Mouse (Mus musculus) midbrain, embryonic 10.5 days (tissue): ENCODE measurements around the gene Gsx1. TPM values are rescaled to one million over a fixed set of nuclear protein-coding genes. Genes with fewer than 3 reads are reported as not detected.
A peak's percentile ranks its signal among the peaks of the same experiment; 100 is the strongest.

ENCODE experiments used
- DNase-seq: peaks from one replicate; pipeline ENCODE4 v3.0.0-alpha.2; 2017; ENCODE audit warnings: low spot score
- H3K27ac ChIP-seq: fragments of 300-500 bp; sonication (generic); replicated peaks from 2 replicates; pipeline ENCODE4 v1.5.1; 2016; ENCODE audit warnings: mild to moderate bottlenecking
- H3K27me3 ChIP-seq: fragments of 300-500 bp; sonication (generic); 2 replicates; pipeline ENCODE4 v1.6.1; 2016; ENCODE audit warnings: low read depth, mild to moderate bottlenecking; ENCODE audit not compliant: poor library complexity, severe bottlenecking
- H3K36me3 ChIP-seq: fragments of 300-500 bp; sonication (generic); 2 replicates; pipeline ENCODE4 v1.6.1; 2016; ENCODE audit warnings: mild to moderate bottlenecking, moderate library complexity
- H3K4me1 ChIP-seq: fragments of 300-500 bp; sonication (generic); 2 replicates; pipeline ENCODE4 v1.6.1; 2016
- H3K4me3 ChIP-seq: fragments of 300-500 bp; sonication (generic); 2 replicates; pipeline ENCODE4 v1.5.1; 2016; ENCODE audit warnings: mild to moderate bottlenecking, moderate library complexity
- H3K9me3 ChIP-seq: fragments of 300-500 bp; sonication (generic); replicated peaks from 2 replicates; pipeline ENCODE4 v1.6.1; 2016; ENCODE audit warnings: mild to moderate bottlenecking
- WGBS: fragments of 180-500 bp; shearing (Covaris S2); methylation state at CpG from one replicate; pipeline ENCODE4 v1.1.7; 2016; 5-methylcytosine and 5-hydroxymethylcytosine counted together
- polyA plus RNA-seq: library from polyadenylated mRNA; unstranded; fragments of >200 nt; fragmentation: Nextera tagmentation; extraction: Ambion mirVana; gene quantifications from 2 replicates; pipeline ENCODE4 v1.2.1, GENCODE M21; 2016

Gene Gsx1
- polyA plus RNA-seq, 1 experiment from 2014 or later = 7.0 TPM

GRCm38 (mm10) chr5:147227354-147228112, 39.0 kb downstream of the Gsx1 start:
- H3K27ac ChIP-seq = peak overlapping the region; percentile 52; the same call in 1 of the 2 replicates
- no peaks in the 10 kb centered on the region for H3K9me3 ChIP-seq
- H3K4me3 ChIP-seq = peak overlapping the region; percentile 21; the same call in 1 of the 2 replicates
- H3K36me3 ChIP-seq = no peaks in the 10 kb centered on the region
- H3K4me1 ChIP-seq = peaks cover 35% of the 10 kb centered on the region
- 17% methylated on average over 25 of the region's 25 CpGs for WGBS
- peak; percentile 85 for DNase-seq
- peaks cover 63% of the 10 kb centered on the region for H3K27me3 ChIP-seq

- H3K4me1 ChIP-seq = no peaks in the 10 kb centered on the region
- no peak for DNase-seq
- no peaks in the 10 kb centered on the region for H3K9me3 ChIP-seq
- H3K27ac ChIP-seq = no peak overlapping the region
- no peaks in the 10 kb centered on the region for H3K27me3 ChIP-seq
- no peaks in the 10 kb centered on the region for H3K36me3 ChIP-seq
- H3K4me3 ChIP-seq = no peak overlapping the region
- 87% methylated on average over 21 of the region's 21 CpGs for WGBS
These were observed 47.2 kb downstream of the Gsx1 start for GRCm38 (mm10) chr5:147235406-147236309.

Other genes with a start within 250 kb of the Gsx1 start
- gene Gtf3a, start 240.0 kb upstream of the Gsx1 start, polyA plus RNA-seq = 113 and 121 TPM in 2 replicates
- gene Mtif3, start 224.9 kb upstream of the Gsx1 start, polyA plus RNA-seq = 20.8 and 22.6 TPM in 2 replicates
- 7.6 and 7.7 TPM in 2 replicates for gene Lnx2, start 112.1 kb upstream of the Gsx1 start, polyA plus RNA-seq
- 113 and 130 TPM in 2 replicates for gene Polr1d, start 111.6 kb upstream of the Gsx1 start, polyA plus RNA-seq
- gene Pdx1, start 81.3 kb downstream of the Gsx1 start, polyA plus RNA-seq = not detected in 2 replicates
- gene Cdx2, start 118.6 kb downstream of the Gsx1 start, polyA plus RNA-seq = not detected in 2 replicates
- not detected in 2 replicates for gene Urad, start 133.7 kb downstream of the Gsx1 start, polyA plus RNA-seq
- 0.02 and 0.12 TPM in 2 replicates for gene Flt3, start 211.8 kb downstream of the Gsx1 start, polyA plus RNA-seq
- gene Pan3, start 241.5 kb downstream of the Gsx1 start, polyA plus RNA-seq = 46.8 and 54.5 TPM in 2 replicates